9 mouse cellular contexts compared by ENCODE assay signal in the genomic region with DNA sequence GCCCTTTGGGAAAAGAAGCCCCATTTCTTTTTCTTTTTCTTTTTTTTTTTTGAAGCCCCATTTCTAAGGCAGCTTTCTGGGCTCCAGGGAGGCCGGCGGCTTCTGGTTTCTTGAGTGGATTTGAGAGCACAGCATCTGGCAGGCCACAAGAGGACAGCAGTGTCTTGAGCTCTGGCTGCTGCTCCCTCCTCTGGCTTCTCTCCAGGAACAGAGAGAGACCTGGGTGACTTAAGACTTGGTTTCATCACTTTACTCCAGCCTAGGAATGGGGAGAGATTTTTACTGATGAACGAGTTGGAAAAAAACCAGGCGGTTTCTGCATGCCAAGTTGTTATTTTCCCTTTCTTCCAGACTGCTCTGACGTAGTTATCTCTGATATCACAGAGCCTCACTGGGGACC.
A peak's percentile ranks its signal among the peaks of the same experiment; 100 is the strongest.
DNase-seq lines count a peak whose midpoint lies in the region; ATAC-seq and TF ChIP-seq lines count a peak whose summit lies in the region.
"Had no signal": no experiment of that assay in that cellular context is flagged by ENCODE, and none has a peak within 500 bp of the region (broad histone marks: within the 10 kb centered on the region; RNA-seq: fewer than 3 reads in every experiment).

No protein-coding gene starts in this region.

- no peak overlapping the region for H3K27ac ChIP-seq in midbrain, embryonic 14.5 days (replicated peaks; ENCODE audit: low read depth, low read length)
- H3K27ac ChIP-seq in midbrain, embryonic 11.5 days (ENCODE audit: low read depth, low read length) = no peak overlapping the region
- no peak overlapping the region for H3K27ac ChIP-seq in heart, adult 2 months
- H3K27ac ChIP-seq: liver, embryonic 13.5 days had no signal

- TF ChIP-seq EP300 in heart, adult 2 months (IDR thresholded peaks at IDR 0.05; ENCODE audit: insufficient read depth, low read depth, low read length) = no peak

- TF ChIP-seq CTCF in heart, adult 2 months (IDR thresholded peaks at IDR 0.05) = peak; percentile 62

- intact Hi-C loops in heart, adult 2 months (cut with DNase I) = loop anchor here (1.0 kb wide), 1 partner anchor 411 kb away; no protein-coding TSS in a partner anchor

- no peak overlapping the region for H3K9ac ChIP-seq in midbrain, embryonic 14.5 days (replicated peaks; ENCODE audit: low read length)
- H3K9ac ChIP-seq in midbrain, embryonic 11.5 days (ENCODE audit: low read length) = no peak overlapping the region
- H3K9ac ChIP-seq in heart, adult 2 months (ENCODE audit: low read depth, low read length) = no peak overlapping the region
- H3K9ac ChIP-seq: liver, embryonic 13.5 days had no signal

- no peak for ATAC-seq in midbrain, embryonic 14.5 days (ENCODE audit: low FRiP score, low TSS enrichment)
- ATAC-seq in midbrain, embryonic 11.5 days (ENCODE audit: low FRiP score) = no peak
- no peak for ATAC-seq in megakaryocyte, adult 5-6 weeks (ENCODE audit: poor library complexity, severe bottlenecking)

- H3K4me3 ChIP-seq in midbrain, embryonic 14.5 days (replicated peaks; ENCODE audit: low read depth, low read length) = no peak overlapping the region
- H3K4me3 ChIP-seq in midbrain, embryonic 11.5 days (ENCODE audit: low read depth, low read length) = no peak overlapping the region
- H3K4me3 ChIP-seq in heart, adult 2 months = no peak overlapping the region
- H3K4me3 ChIP-seq: liver, embryonic 13.5 days had no signal

- TF ChIP-seq POLR2A in heart, adult 2 months (IDR thresholded peaks at IDR 0.05; ENCODE audit: insufficient read depth, low read depth, low read length) = no peak

- 73% methylated on average over 5 of the region's 5 CpGs for WGBS in midbrain, embryonic 14.5 days
- 74% methylated on average over 5 of the region's 5 CpGs for WGBS in midbrain, embryonic 11.5 days
- WGBS in heart, adult 2 months = 11% methylated on average over 5 of the region's 5 CpGs

- no peaks in the 10 kb centered on the region for H3K79me2 ChIP-seq in heart, adult 2 months (replicated peaks; ENCODE audit: control insufficient read depth, insufficient read depth, low read length)

- no peaks in the 10 kb centered on the region for H3K9me3 ChIP-seq in midbrain, embryonic 14.5 days (ENCODE audit: control insufficient read depth, low read length)
- no peaks in the 10 kb centered on the region for H3K9me3 ChIP-seq in midbrain, embryonic 11.5 days (ENCODE audit: control insufficient read depth, low read length)
- H3K9me3 ChIP-seq: liver, embryonic 13.5 days had no signal

- H3K4me2 ChIP-seq in midbrain, embryonic 14.5 days (ENCODE audit: low read length) = no peak overlapping the region
- no peak overlapping the region for H3K4me2 ChIP-seq in midbrain, embryonic 11.5 days
- H3K4me2 ChIP-seq: liver, embryonic 13.5 days had no signal

- H3K36me3 ChIP-seq in midbrain, embryonic 14.5 days (ENCODE audit: control insufficient read depth, insufficient read depth, low read length) = no peaks in the 10 kb centered on the region
- H3K36me3 ChIP-seq in midbrain, embryonic 11.5 days (ENCODE audit: control insufficient read depth, insufficient read depth, low read length) = no peaks in the 10 kb centered on the region
- H3K36me3 ChIP-seq in heart, adult 2 months (ENCODE audit: control insufficient read depth, insufficient read depth, low read length) = no peaks in the 10 kb centered on the region
- H3K36me3 ChIP-seq: liver, embryonic 13.5 days had no signal

- peak; percentile 58 for DNase-seq in midbrain, embryonic 14.5 days
- DNase-seq in midbrain, embryonic 11.5 days (ENCODE audit: low spot score, missing footprints) = no peak
- DNase-seq in brain, adult 2 months (ENCODE audit: low read depth, low spot score) = peak; percentile 81
- DNase-seq in heart, adult 2 months = peak; percentile 44 to 63
- peak; percentile 6 to 14 for DNase-seq in layer of hippocampus, postnatal 14 days (ENCODE audit: low spot score in 2 of 2)
- peak; percentile 11 for DNase-seq in ovary, postnatal 10 days (ENCODE audit: low spot score)
- no peak for DNase-seq in spleen, postnatal 10 days (ENCODE audit: low spot score in 2 of 2)
- DNase-seq: liver, embryonic 13.5 days had no signal

- H3K27me3 ChIP-seq in midbrain, embryonic 14.5 days (ENCODE audit: control insufficient read depth, insufficient read depth, low read length) = no peaks in the 10 kb centered on the region
- H3K27me3 ChIP-seq in midbrain, embryonic 11.5 days (ENCODE audit: control insufficient read depth, insufficient read depth, low read length) = no peaks in the 10 kb centered on the region
- H3K27me3 ChIP-seq in heart, adult 2 months (ENCODE audit: control insufficient read depth, insufficient read depth, low read length) = no peaks in the 10 kb centered on the region
- H3K27me3 ChIP-seq: liver, embryonic 13.5 days had no signal

- H3K4me1 ChIP-seq in midbrain, embryonic 14.5 days (ENCODE audit: control insufficient read depth, insufficient read depth, low read length) = no peaks in the 10 kb centered on the region
- no peaks in the 10 kb centered on the region for H3K4me1 ChIP-seq in midbrain, embryonic 11.5 days (ENCODE audit: control insufficient read depth, insufficient read depth, low read length)
- H3K4me1 ChIP-seq in heart, adult 2 months (ENCODE audit: control insufficient read depth, insufficient read depth, low read length) = no peaks in the 10 kb centered on the region
- H3K4me1 ChIP-seq: liver, embryonic 13.5 days had no signal

Comparison
In these comparisons a context has a peak if more than half of its experiments do, and no peak if none do; other contexts are left out.
1. DNase-seq: peak in midbrain, embryonic 14.5 days (single experiment), brain, adult 2 months (single experiment), heart, adult 2 months (2 of 2), layer of hippocampus, postnatal 14 days (2 of 2) and ovary, postnatal 10 days (single experiment); none in midbrain, embryonic 11.5 days (single experiment) and spleen, postnatal 10 days (0 of 2).